Mouse (Mus musculus): ENCODE data around the gene Caly. TPM values are rescaled to one million over a fixed set of nuclear protein-coding genes. Genes with fewer than 3 reads are reported as not detected.

The Caly gene
- polyA plus RNA-seq, 1 experiment from 2014 or later = 3.7 TPM

GRCm38 (mm10) chr7:140104009-140104408 lies 21.7 kb upstream of the Caly start:
- no peak for ATAC-seq
- H3K27me3 ChIP-seq (replicated peaks; ENCODE audit: control insufficient read depth, insufficient read depth, low read length) = no peaks in the 10 kb centered on the region
- TF ChIP-seq CTCF (IDR thresholded peaks at IDR 0.05; ENCODE audit: low read depth) = no peak
- no peak overlapping the region for H3K4me2 ChIP-seq (replicated peaks; ENCODE audit: low read depth)
- H3K27ac ChIP-seq (ENCODE audit: low read depth, low read length) = no peak overlapping the region
- WGBS = 73% methylated on average over 4 of the region's 4 CpGs
- H3K4me1 ChIP-seq (replicated peaks; ENCODE audit: control insufficient read depth, insufficient read depth, low read length) = peaks cover 5% of the 10 kb centered on the region; the same call in 1 of the 2 replicates
- no peak overlapping the region for H3K4me3 ChIP-seq (ENCODE audit: low read depth, low read length)
- H3K36me3 ChIP-seq (ENCODE audit: control insufficient read depth, insufficient read depth) = peaks cover 36% of the 10 kb centered on the region
- no peaks in the 10 kb centered on the region for H3K9me3 ChIP-seq (ENCODE audit: control insufficient read depth)
- H3K9ac ChIP-seq (ENCODE audit: low read depth, low read length) = no peak overlapping the region

GRCm38 (mm10) chr7:140101993-140102860 lies 19.9 kb upstream of the Caly start, which contains the start of gene Fuom:
Fuom (minus strand) TSS chr7:140102441.
- Histone ChIP-seq H3K27me3 (replicated peaks; ENCODE audit: control insufficient read depth, insufficient read depth, low read length) (no peaks in the 10 kb centered on the region), H3K36me3 (ENCODE audit: control insufficient read depth, insufficient read depth) (peaks cover 31% of the 10 kb centered on the region), H3K4me2 (replicated peaks; ENCODE audit: low read depth) (peak within 1 kb of the TSS; percentile 63), H3K9me3 (ENCODE audit: control insufficient read depth) (no peaks in the 10 kb centered on the region), H3K4me1 (replicated peaks; ENCODE audit: control insufficient read depth, insufficient read depth, low read length) (peaks cover 5% of the 10 kb centered on the region; the same call in 1 of the 2 replicates), H3K9ac (ENCODE audit: low read depth, low read length) (peak within 1 kb of the TSS; percentile 35), H3K4me3 (ENCODE audit: low read depth, low read length) (peak within 1 kb of the TSS; percentile 32), H3K27ac (ENCODE audit: low read depth, low read length) (peak within 1 kb of the TSS; percentile 76)
- TF ChIP-seq CTCF (IDR thresholded peaks at IDR 0.05; ENCODE audit: low read depth) = 0 out of 2 replicates have a peak, but pooled peaks have one; percentile 3
- WGBS = 1% methylated on average over 30 of the region's 30 CpGs
- peak; percentile 94 for ATAC-seq

- H3K4me3 ChIP-seq (ENCODE audit: low read depth, low read length) = peak overlapping the region; percentile 32
- H3K9me3 ChIP-seq (ENCODE audit: control insufficient read depth) = no peaks in the 10 kb centered on the region
- WGBS = 76% methylated on average over 10 of the region's 10 CpGs
- peaks cover 5% of the 10 kb centered on the region; the same call in 1 of the 2 replicates for H3K4me1 ChIP-seq (replicated peaks; ENCODE audit: control insufficient read depth, insufficient read depth, low read length)
- H3K27ac ChIP-seq (ENCODE audit: low read depth, low read length) = 0 out of 2 replicates have a peak overlapping the region, but pooled peaks have one; percentile 76
- H3K36me3 ChIP-seq (ENCODE audit: control insufficient read depth, insufficient read depth) = peaks cover 33% of the 10 kb centered on the region
- H3K9ac ChIP-seq (ENCODE audit: low read depth, low read length) = peak overlapping the region; percentile 35
- peak; percentile 1; the same call in 1 of the 2 replicates for ATAC-seq
- H3K4me2 ChIP-seq (replicated peaks; ENCODE audit: low read depth) = peak overlapping the region; percentile 63
- H3K27me3 ChIP-seq (replicated peaks; ENCODE audit: control insufficient read depth, insufficient read depth, low read length) = no peaks in the 10 kb centered on the region
- TF ChIP-seq CTCF (IDR thresholded peaks at IDR 0.05; ENCODE audit: low read depth) = no peak
Measured at GRCm38 (mm10) chr7:140101498-140101897, 19.1 kb upstream of the Caly start.

GRCm38 (mm10) chr7:140098466-140098865 lies 16.1 kb upstream of the Caly start:
- no peak for ATAC-seq
- H3K36me3 ChIP-seq (ENCODE audit: control insufficient read depth, insufficient read depth) = peaks cover 22% of the 10 kb centered on the region
- no peak overlapping the region for H3K4me3 ChIP-seq (ENCODE audit: low read depth, low read length)
- H3K9ac ChIP-seq (ENCODE audit: low read depth, low read length) = no peak overlapping the region
- 84% methylated on average over 1 of the region's 1 CpGs for WGBS
- no peak overlapping the region for H3K4me2 ChIP-seq (replicated peaks; ENCODE audit: low read depth)
- no peak overlapping the region for H3K27ac ChIP-seq (ENCODE audit: low read depth, low read length)
- H3K9me3 ChIP-seq (ENCODE audit: control insufficient read depth) = no peaks in the 10 kb centered on the region
- no peak for TF ChIP-seq CTCF (IDR thresholded peaks at IDR 0.05; ENCODE audit: low read depth)
- H3K4me1 ChIP-seq (replicated peaks; ENCODE audit: control insufficient read depth, insufficient read depth, low read length) = peaks cover 5% of the 10 kb centered on the region; the same call in 1 of the 2 replicates
- no peaks in the 10 kb centered on the region for H3K27me3 ChIP-seq (replicated peaks; ENCODE audit: control insufficient read depth, insufficient read depth, low read length)

- Histone ChIP-seq H3K36me3 (ENCODE audit: control insufficient read depth, insufficient read depth) (peaks cover 22% of the 10 kb centered on the region), H3K4me1 (replicated peaks; ENCODE audit: control insufficient read depth, insufficient read depth, low read length) (no peaks in the 10 kb centered on the region), H3K27ac (ENCODE audit: low read depth, low read length) (0 out of 2 replicates have a peak overlapping the region, but pooled peaks have one; percentile 28), H3K27me3 (replicated peaks; ENCODE audit: control insufficient read depth, insufficient read depth, low read length) (no peaks in the 10 kb centered on the region), H3K4me3 (ENCODE audit: low read depth, low read length) (no peak overlapping the region), H3K4me2 (replicated peaks; ENCODE audit: low read depth) (peak overlapping the region; percentile 24; the same call in 1 of the 2 replicates), H3K9me3 (ENCODE audit: control insufficient read depth) (no peaks in the 10 kb centered on the region), H3K9ac (ENCODE audit: low read depth, low read length) (no peak overlapping the region)
- no peak for TF ChIP-seq CTCF (IDR thresholded peaks at IDR 0.05; ENCODE audit: low read depth)
- no peak for ATAC-seq
Measured at GRCm38 (mm10) chr7:140096055-140096454, 13.7 kb upstream of the Caly start.

GRCm38 (mm10) chr7:140095556-140095955 lies 13.2 kb upstream of the Caly start:
- no peak overlapping the region for H3K9ac ChIP-seq (ENCODE audit: low read depth, low read length)
- peaks cover 22% of the 10 kb centered on the region for H3K36me3 ChIP-seq (ENCODE audit: control insufficient read depth, insufficient read depth)
- H3K4me3 ChIP-seq (ENCODE audit: low read depth, low read length) = no peak overlapping the region
- ATAC-seq = peak; percentile 34; the same call in 1 of the 2 replicates
- TF ChIP-seq CTCF (IDR thresholded peaks at IDR 0.05; ENCODE audit: low read depth) = no peak
- WGBS = 14% methylated on average over 1 of the region's 1 CpGs
- H3K27me3 ChIP-seq (replicated peaks; ENCODE audit: control insufficient read depth, insufficient read depth, low read length) = no peaks in the 10 kb centered on the region
- peak overlapping the region; percentile 66 for H3K4me2 ChIP-seq (replicated peaks; ENCODE audit: low read depth)
- no peaks in the 10 kb centered on the region for H3K4me1 ChIP-seq (replicated peaks; ENCODE audit: control insufficient read depth, insufficient read depth, low read length)
- no peaks in the 10 kb centered on the region for H3K9me3 ChIP-seq (ENCODE audit: control insufficient read depth)
- peak overlapping the region; percentile 28 for H3K27ac ChIP-seq (ENCODE audit: low read depth, low read length)
